In the genomic region with DNA sequence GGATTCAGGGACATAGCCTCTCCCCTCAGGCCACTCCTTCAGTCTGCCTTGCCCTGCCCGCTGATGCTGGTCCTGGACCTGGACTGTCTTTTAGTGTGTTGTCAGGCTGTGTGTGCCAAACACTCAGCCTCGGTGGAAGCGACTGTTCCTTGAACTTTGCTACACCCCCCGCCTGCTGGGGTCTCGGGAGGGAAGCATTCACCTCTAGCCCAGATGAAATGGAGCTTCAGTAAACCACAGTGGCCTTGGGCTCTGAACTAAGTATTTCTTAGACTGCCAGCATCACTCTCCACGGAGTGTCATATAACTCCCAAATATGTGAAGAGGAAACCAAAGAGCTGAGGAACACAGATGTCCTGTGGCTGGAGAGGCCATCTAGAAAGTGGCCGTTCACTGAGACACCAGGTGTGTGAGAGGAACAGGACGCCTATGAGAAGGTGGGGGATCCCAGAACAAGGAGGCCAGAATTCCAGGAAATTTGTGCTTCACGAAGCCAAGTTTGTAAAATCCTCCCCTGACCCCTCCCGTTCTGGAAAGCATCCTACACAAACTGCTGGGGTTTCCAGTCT, we compare ENCODE assay signal across 9 mouse cellular contexts.
DNase-seq lines count a peak whose midpoint lies in the region; ATAC-seq and TF ChIP-seq lines count a peak whose summit lies in the region.
"Had no signal": no experiment of that assay in that cellular context is flagged by ENCODE, and none has a peak within 500 bp of the region (broad histone marks: within the 10 kb centered on the region; RNA-seq: fewer than 3 reads in every experiment).

No protein-coding gene starts in this region.

- intact Hi-C loops in heart, postnatal 10 days (cut with DNase I) = no loop called here

- H3K4me3 ChIP-seq in forebrain, embryonic 10.5 days = no peak overlapping the region
- no peak overlapping the region for H3K4me3 ChIP-seq in forebrain, embryonic 12.5 days (replicated peaks)
- H3K4me3 ChIP-seq in lung, embryonic 16.5 days (ENCODE audit: low read length) = no peak overlapping the region
- H3K4me3 ChIP-seq in lung, adult 2 months (replicated peaks; ENCODE audit: extremely low read depth, low read depth, low read length) = no peak overlapping the region

- H3K9me3 ChIP-seq in forebrain, embryonic 10.5 days = no peaks in the 10 kb centered on the region
- no peaks in the 10 kb centered on the region for H3K9me3 ChIP-seq in forebrain, embryonic 12.5 days
- no peaks in the 10 kb centered on the region for H3K9me3 ChIP-seq in lung, embryonic 16.5 days (ENCODE audit: control insufficient read depth, low read length)

- H3K4me1 ChIP-seq in forebrain, embryonic 10.5 days = peaks cover 47% of the 10 kb centered on the region
- peaks cover 20% of the 10 kb centered on the region for H3K4me1 ChIP-seq in forebrain, embryonic 12.5 days
- peaks cover 44% of the 10 kb centered on the region for H3K4me1 ChIP-seq in lung, embryonic 16.5 days (replicated peaks; ENCODE audit: control insufficient read depth, insufficient read depth, low read length)
- peaks cover 20% of the 10 kb centered on the region for H3K4me1 ChIP-seq in lung, adult 2 months (ENCODE audit: control insufficient read depth, insufficient read depth, low read length)

- peak overlapping the region; percentile 85 for H3K27ac ChIP-seq in forebrain, embryonic 10.5 days
- no peak overlapping the region for H3K27ac ChIP-seq in forebrain, embryonic 12.5 days
- H3K27ac ChIP-seq in lung, embryonic 16.5 days (ENCODE audit: low read length) = peak overlapping the region; percentile 56
- H3K27ac ChIP-seq: macrophage had no signal

- 56% methylated on average over 10 of the region's 10 CpGs for WGBS in forebrain, embryonic 10.5 days
- 68% methylated on average over 10 of the region's 10 CpGs for WGBS in forebrain, embryonic 12.5 days
- WGBS in lung, embryonic 16.5 days = 24% methylated on average over 10 of the region's 10 CpGs
- WGBS in lung, adult 2 months = 38% methylated on average over 10 of the region's 10 CpGs

- no peaks in the 10 kb centered on the region for H3K36me3 ChIP-seq in forebrain, embryonic 10.5 days (replicated peaks)
- no peaks in the 10 kb centered on the region for H3K36me3 ChIP-seq in forebrain, embryonic 12.5 days (replicated peaks)
- H3K36me3 ChIP-seq in lung, embryonic 16.5 days (ENCODE audit: control insufficient read depth, insufficient read depth, low read length) = no peaks in the 10 kb centered on the region

- peaks cover 5% of the 10 kb centered on the region; the same call in 1 of the 2 replicates for H3K27me3 ChIP-seq in forebrain, embryonic 10.5 days (ENCODE audit: poor library complexity, severe bottlenecking)
- no peaks in the 10 kb centered on the region for H3K27me3 ChIP-seq in forebrain, embryonic 12.5 days
- no peaks in the 10 kb centered on the region for H3K27me3 ChIP-seq in lung, embryonic 16.5 days (ENCODE audit: control insufficient read depth, insufficient read depth, low read depth, low read length)

- H3K9ac ChIP-seq in forebrain, embryonic 12.5 days = no peak overlapping the region
- no peak overlapping the region for H3K9ac ChIP-seq in lung, embryonic 16.5 days (ENCODE audit: low read length)

- ATAC-seq in forebrain, embryonic 12.5 days (ENCODE audit: low FRiP score) = no peak
- no peak for ATAC-seq in lung, embryonic 16.5 days (ENCODE audit: low read depth)

- no peak overlapping the region for H3K4me2 ChIP-seq in forebrain, embryonic 12.5 days
- no peak overlapping the region for H3K4me2 ChIP-seq in lung, embryonic 16.5 days (ENCODE audit: low read depth, low read length)

- no peak for DNase-seq in forebrain, embryonic 10.5 days (ENCODE audit: extremely low spot score, low spot score)
- DNase-seq in lung, adult 2 months = no peak
- peak; percentile 50 to 55 for DNase-seq in heart, postnatal 10 days
- peak; percentile 68 for DNase-seq in testis, postnatal 10 days (ENCODE audit: low spot score)
- no peak for DNase-seq in spleen, postnatal 10 days (ENCODE audit: low spot score in 2 of 2)
- DNase-seq in retina, embryonic 14.5 days (ENCODE audit: low spot score) = no peak

- TF ChIP-seq CTCF in lung, adult 2 months (IDR thresholded peaks at IDR 0.05; ENCODE audit: insufficient read depth, low read length) = no peak

- no peak for TF ChIP-seq POLR2A in lung, adult 2 months (IDR thresholded peaks at IDR 0.05; ENCODE audit: borderline replicate concordance, extremely low read depth, low read depth, low read length)

Comparison
In these comparisons a context has a peak if more than half of its experiments do, and no peak if none do; other contexts are left out.
1. DNase-seq: peak in heart, postnatal 10 days (2 of 2) and testis, postnatal 10 days (single experiment); none in forebrain, embryonic 10.5 days (single experiment), lung, adult 2 months (single experiment), spleen, postnatal 10 days (0 of 2) and retina, embryonic 14.5 days (single experiment).